Mouse (Mus musculus): Measurements from ENCODE around the gene Gria1. TPM values are rescaled to one million over a fixed set of nuclear protein-coding genes. Genes with fewer than 3 reads are reported as not detected.

Gria1 gene
- total RNA-seq, 1 experiment, result 0.13 TPM

- in situ Hi-C loops (cut with MboI; ENCODE audit: low sequenced_read_pairs in 2 of 2, unreplicated experiment in 2 of 2), result no loop called here
- DNase-seq (ENCODE audit: low read depth, low spot score), result no peak
- Histone ChIP-seq H3K4me3 (ENCODE audit: insufficient read depth in 1 of 2, low read depth in 1 of 2, low read length in 2 of 2, poor library complexity in 1 of 2, severe bottlenecking in 1 of 2) (no peak overlapping the region), H3K36me3 (ENCODE audit: control insufficient read depth, insufficient read depth, low read length, poor library complexity, severe bottlenecking) (no peaks in the 10 kb centered on the region), H3K9ac (ENCODE audit: insufficient read depth, low read depth, low read length, poor library complexity, severe bottlenecking) (no peak overlapping the region), H3K9me3 (ENCODE audit: control insufficient read depth, insufficient read depth, low read depth, low read length) (no peaks in the 10 kb centered on the region), H3K4me1 (ENCODE audit: control insufficient read depth in 2 of 2, insufficient read depth in 2 of 2, low read length in 2 of 2, poor library complexity in 1 of 2) (no peaks in the 10 kb centered on the region), H3K27ac (ENCODE audit: insufficient read depth, low read depth, low read length, poor library complexity, severe bottlenecking) (no peak overlapping the region)
- TF ChIP-seq ZNF384 (IDR thresholded peaks at IDR 0.05; ENCODE audit: low read depth, low read length) (no peak), CHD2 (IDR thresholded peaks at IDR 0.05; ENCODE audit: low read depth, low read length) (no peak), ZC3H11A (IDR thresholded peaks at IDR 0.05; ENCODE audit: borderline replicate concordance, low read depth, low read length) (no peak), HCFC1 (IDR thresholded peaks at IDR 0.05; ENCODE audit: borderline replicate concordance, insufficient read depth, low read length) (no peak), MAFK (IDR thresholded peaks at IDR 0.05; ENCODE audit: insufficient read depth, low read depth, low read length) (no peak)
Observed at GRCm38 (mm10) chr11:57184216-57184615, 173.0 kb downstream of the Gria1 start.

GRCm38 (mm10) chr11:57185110-57185509, 173.9 kb downstream of the Gria1 start:
- in situ Hi-C loops (cut with MboI; ENCODE audit: low sequenced_read_pairs in 2 of 2, unreplicated experiment in 2 of 2), result no loop called here
- H3K36me3 ChIP-seq (ENCODE audit: control insufficient read depth, insufficient read depth, low read length, poor library complexity, severe bottlenecking), result no peaks in the 10 kb centered on the region
- no peak for DNase-seq (ENCODE audit: low read depth, low spot score)

GRCm38 (mm10) chr11:57189391-57189790, 178.2 kb downstream of the Gria1 start:
- Histone ChIP-seq H3K4me3 (ENCODE audit: insufficient read depth in 1 of 2, low read depth in 1 of 2, low read length in 2 of 2, poor library complexity in 1 of 2, severe bottlenecking in 1 of 2) (no peak overlapping the region), H3K9me3 (ENCODE audit: control insufficient read depth, insufficient read depth, low read depth, low read length) (no peaks in the 10 kb centered on the region), H3K27ac (ENCODE audit: insufficient read depth, low read depth, low read length, poor library complexity, severe bottlenecking) (no peak overlapping the region), H3K9ac (ENCODE audit: insufficient read depth, low read depth, low read length, poor library complexity, severe bottlenecking) (no peak overlapping the region), H3K4me1 (ENCODE audit: control insufficient read depth in 2 of 2, insufficient read depth in 2 of 2, low read length in 2 of 2, poor library complexity in 1 of 2) (no peaks in the 10 kb centered on the region), H3K36me3 (ENCODE audit: control insufficient read depth, insufficient read depth, low read length, poor library complexity, severe bottlenecking) (no peaks in the 10 kb centered on the region)
- no peak for DNase-seq (ENCODE audit: low read depth, low spot score)
- no peak for TF ChIP-seq CHD2 (IDR thresholded peaks at IDR 0.05; ENCODE audit: low read depth, low read length)
- no peak for TF ChIP-seq ZNF384 (IDR thresholded peaks at IDR 0.05; ENCODE audit: low read depth, low read length)
- TF ChIP-seq HCFC1 (IDR thresholded peaks at IDR 0.05; ENCODE audit: borderline replicate concordance, insufficient read depth, low read length), result no peak
- TF ChIP-seq ZC3H11A (IDR thresholded peaks at IDR 0.05; ENCODE audit: borderline replicate concordance, low read depth, low read length), result no peak
- TF ChIP-seq MAFK (IDR thresholded peaks at IDR 0.05; ENCODE audit: insufficient read depth, low read depth, low read length), result no peak
- in situ Hi-C loops (cut with MboI; ENCODE audit: low sequenced_read_pairs in 2 of 2, unreplicated experiment in 2 of 2), result no loop called here

More at GRCm38 (mm10) chr11:57185110-57185509, 173.9 kb downstream of the Gria1 start:
- no peak overlapping the region for H3K9ac ChIP-seq (ENCODE audit: insufficient read depth, low read depth, low read length, poor library complexity, severe bottlenecking)
- H3K4me1 ChIP-seq (ENCODE audit: control insufficient read depth in 2 of 2, insufficient read depth in 2 of 2, low read length in 2 of 2, poor library complexity in 1 of 2), result no peaks in the 10 kb centered on the region
- H3K9me3 ChIP-seq (ENCODE audit: control insufficient read depth, insufficient read depth, low read depth, low read length), result no peaks in the 10 kb centered on the region
- no peak overlapping the region for H3K27ac ChIP-seq (ENCODE audit: insufficient read depth, low read depth, low read length, poor library complexity, severe bottlenecking)
- no peak for TF ChIP-seq MAFK (IDR thresholded peaks at IDR 0.05; ENCODE audit: insufficient read depth, low read depth, low read length)
- no peak for TF ChIP-seq ZNF384 (IDR thresholded peaks at IDR 0.05; ENCODE audit: low read depth, low read length)
- TF ChIP-seq ZC3H11A (IDR thresholded peaks at IDR 0.05; ENCODE audit: borderline replicate concordance, low read depth, low read length), result no peak
- no peak for TF ChIP-seq HCFC1 (IDR thresholded peaks at IDR 0.05; ENCODE audit: borderline replicate concordance, insufficient read depth, low read length)
- no peak overlapping the region for H3K4me3 ChIP-seq (ENCODE audit: insufficient read depth in 1 of 2, low read depth in 1 of 2, low read length in 2 of 2, poor library complexity in 1 of 2, severe bottlenecking in 1 of 2)

GRCm38 (mm10) chr11:57194746-57195145, 183.6 kb downstream of the Gria1 start:
- Histone ChIP-seq H3K9me3 (ENCODE audit: control insufficient read depth, insufficient read depth, low read depth, low read length) (no peaks in the 10 kb centered on the region), H3K36me3 (ENCODE audit: control insufficient read depth, insufficient read depth, low read length, poor library complexity, severe bottlenecking) (no peaks in the 10 kb centered on the region), H3K4me3 (ENCODE audit: insufficient read depth in 1 of 2, low read depth in 1 of 2, low read length in 2 of 2, poor library complexity in 1 of 2, severe bottlenecking in 1 of 2) (no peak overlapping the region), H3K27ac (ENCODE audit: insufficient read depth, low read depth, low read length, poor library complexity, severe bottlenecking) (no peak overlapping the region), H3K4me1 (ENCODE audit: control insufficient read depth in 2 of 2, insufficient read depth in 2 of 2, low read length in 2 of 2, poor library complexity in 1 of 2) (no peaks in the 10 kb centered on the region), H3K9ac (ENCODE audit: insufficient read depth, low read depth, low read length, poor library complexity, severe bottlenecking) (no peak overlapping the region)
- in situ Hi-C loops (cut with MboI; ENCODE audit: low sequenced_read_pairs in 2 of 2, unreplicated experiment in 2 of 2), result no loop called here
- TF ChIP-seq MAFK (IDR thresholded peaks at IDR 0.05; ENCODE audit: insufficient read depth, low read depth, low read length), result no peak
- no peak for TF ChIP-seq HCFC1 (IDR thresholded peaks at IDR 0.05; ENCODE audit: borderline replicate concordance, insufficient read depth, low read length)
- no peak for TF ChIP-seq ZC3H11A (IDR thresholded peaks at IDR 0.05; ENCODE audit: borderline replicate concordance, low read depth, low read length)
- DNase-seq (ENCODE audit: low read depth, low spot score), result no peak

All from ES-E14 (cell line).